Mouse (Mus musculus): ENCODE results near the gene Ubr7. TPM values are rescaled to one million over a fixed set of nuclear protein-coding genes. Genes with fewer than 3 reads are reported as not detected.

The Ubr7 gene
- polyA plus RNA-seq, 1 experiment from 2014 or later = 43.5 TPM

DNA sequence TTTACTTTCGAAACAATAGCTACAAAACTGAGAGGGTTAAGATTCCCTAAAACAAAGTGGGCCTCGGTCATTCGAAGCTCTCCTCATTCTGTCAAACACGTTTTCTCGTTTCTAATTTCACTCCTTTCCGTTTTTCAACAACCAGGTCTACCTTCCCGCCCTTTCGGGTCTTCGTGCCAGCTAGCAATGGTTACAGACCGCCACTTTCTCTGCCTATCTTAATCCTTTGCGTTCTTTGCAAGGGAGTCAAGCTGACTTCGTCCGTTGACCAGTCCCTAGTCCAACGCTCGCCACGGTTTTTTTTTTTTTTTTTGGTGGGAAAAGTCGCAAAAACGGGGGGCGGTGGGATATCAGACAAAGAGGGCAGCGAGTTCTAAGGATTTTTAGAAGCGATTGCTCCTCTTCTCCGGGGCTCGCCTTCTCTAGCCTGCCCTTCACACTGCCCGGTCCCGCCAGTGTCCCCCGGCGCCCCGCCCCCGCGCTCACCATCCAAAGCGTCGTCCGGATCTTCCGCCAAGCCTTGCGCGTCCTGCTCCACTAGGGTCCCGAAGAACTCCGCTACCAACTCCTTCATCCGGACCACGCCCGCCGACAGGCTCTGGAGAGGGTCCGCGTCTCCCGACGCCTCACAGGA, 595 bp upstream of the Ubr7 start:
- H3K27ac ChIP-seq (ENCODE audit: low read depth, low read length) = peak overlapping the region; percentile 77
- H3K27me3 ChIP-seq (ENCODE audit: control insufficient read depth, insufficient read depth, low read length) = no peaks in the 10 kb centered on the region
- peak overlapping the region; percentile 59 for H3K4me2 ChIP-seq (ENCODE audit: low read depth, low read length)
- H3K9ac ChIP-seq (replicated peaks; ENCODE audit: low read depth, low read length) = peak overlapping the region; percentile 46
- H3K36me3 ChIP-seq (ENCODE audit: control insufficient read depth, insufficient read depth, low read length) = no peaks in the 10 kb centered on the region
- H3K9me3 ChIP-seq (ENCODE audit: control insufficient read depth, low read length) = no peaks in the 10 kb centered on the region
- peaks cover 14% of the 10 kb centered on the region for H3K4me1 ChIP-seq (ENCODE audit: control insufficient read depth, insufficient read depth, low read length)
- H3K4me3 ChIP-seq (ENCODE audit: low read depth, low read length) = peak overlapping the region; percentile 86
- peak; percentile 85 for ATAC-seq (ENCODE audit: low read depth)
- 2% methylated on average over 46 of the region's 46 CpGs for WGBS

DNA sequence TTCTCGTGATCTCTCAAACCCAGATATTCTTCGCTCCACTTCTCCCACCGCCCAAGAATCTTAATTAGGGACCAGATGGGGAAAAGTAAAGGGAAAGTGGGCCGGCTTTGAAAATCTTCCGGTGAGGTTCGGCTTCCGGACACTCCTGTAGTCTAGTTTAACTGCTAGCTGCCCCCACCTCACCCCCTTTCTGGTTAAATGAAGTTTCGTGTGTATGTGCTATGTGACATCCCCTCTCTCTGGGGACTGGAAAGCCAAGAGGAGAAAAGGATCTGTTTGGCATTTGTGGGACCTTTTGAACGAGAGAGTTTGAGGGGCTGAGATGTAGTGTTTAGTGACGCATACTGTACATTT, 613 bp downstream of the Ubr7 start, which contains the start of gene Gm20604:
TSS of gene Gm20604 (minus strand) at position 270 of the 354 bp plus-strand sequence.
- H3K9me3 ChIP-seq (ENCODE audit: control insufficient read depth, low read length) = no peaks in the 10 kb centered on the region
- WGBS = under 1% methylated on average over 10 of the region's 10 CpGs
- H3K27ac ChIP-seq (ENCODE audit: low read depth, low read length) = peak within 1 kb of the TSS; percentile 81
- H3K4me3 ChIP-seq (ENCODE audit: low read depth, low read length) = peak within 1 kb of the TSS; percentile 86
- no peak for ATAC-seq (ENCODE audit: low read depth)
- H3K4me1 ChIP-seq (ENCODE audit: control insufficient read depth, insufficient read depth, low read length) = peaks cover 14% of the 10 kb centered on the region
- H3K27me3 ChIP-seq (ENCODE audit: control insufficient read depth, insufficient read depth, low read length) = no peaks in the 10 kb centered on the region
- peak within 1 kb of the TSS; percentile 74 for H3K9ac ChIP-seq (replicated peaks; ENCODE audit: low read depth, low read length)
- no peaks in the 10 kb centered on the region for H3K36me3 ChIP-seq (ENCODE audit: control insufficient read depth, insufficient read depth, low read length)
- H3K4me2 ChIP-seq (ENCODE audit: low read depth, low read length) = peak within 1 kb of the TSS; percentile 94

DNA sequence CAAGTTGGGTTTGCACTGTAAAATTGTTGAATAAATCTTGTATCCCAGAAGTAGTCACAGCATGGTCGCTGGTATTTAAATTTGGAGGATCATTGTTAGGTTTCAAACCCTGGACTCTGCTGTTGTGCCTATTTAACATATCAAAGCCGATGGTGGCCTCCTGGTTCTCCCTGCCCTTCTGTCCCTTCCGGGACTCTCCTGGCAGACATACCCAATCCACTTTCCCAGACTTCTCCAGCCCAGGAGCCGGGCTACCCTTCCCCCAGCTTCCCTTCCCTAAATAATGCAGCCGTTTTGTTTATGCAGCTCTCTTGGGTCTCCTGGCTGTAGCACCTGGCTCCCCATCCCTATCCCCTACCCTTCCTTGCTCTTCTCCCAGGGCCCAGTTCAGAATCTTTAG, 1.2 kb downstream of the Ubr7 start:
- Histone ChIP-seq H3K9ac (replicated peaks; ENCODE audit: low read depth, low read length) (peak overlapping the region; percentile 74; the same call in 1 of the 2 replicates), H3K4me2 (ENCODE audit: low read depth, low read length) (peak overlapping the region; percentile 94), H3K27me3 (ENCODE audit: control insufficient read depth, insufficient read depth, low read length) (no peaks in the 10 kb centered on the region), H3K4me3 (ENCODE audit: low read depth, low read length) (peak overlapping the region; percentile 86), H3K9me3 (ENCODE audit: control insufficient read depth, low read length) (no peaks in the 10 kb centered on the region), H3K36me3 (ENCODE audit: control insufficient read depth, insufficient read depth, low read length) (0 out of 2 replicates have a peak, but pooled peaks cover 3% of the 10 kb centered on the region), H3K4me1 (ENCODE audit: control insufficient read depth, insufficient read depth, low read length) (peaks cover 14% of the 10 kb centered on the region), H3K27ac (ENCODE audit: low read depth, low read length) (no peak overlapping the region)
- no peak for ATAC-seq (ENCODE audit: low read depth)
- WGBS = 2% methylated on average over 5 of the region's 5 CpGs

DNA sequence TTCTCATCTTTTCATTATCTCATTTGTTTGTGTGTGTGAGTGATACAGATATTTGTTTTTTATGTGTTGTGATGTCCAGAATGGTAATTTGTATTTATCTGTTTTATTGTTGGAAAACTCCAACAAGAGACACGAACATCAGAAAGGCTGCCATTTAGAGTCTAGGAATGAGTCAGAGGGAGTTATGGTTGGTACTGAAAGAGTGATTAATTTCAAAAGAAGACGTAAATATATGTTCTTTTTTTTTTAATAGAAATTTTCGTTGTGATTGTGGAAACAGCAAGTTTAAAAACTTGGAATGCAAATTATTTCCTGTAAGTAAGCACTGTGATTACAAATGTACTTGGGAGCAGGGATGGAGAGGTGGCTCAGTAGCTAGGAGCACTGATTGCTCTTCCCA, 3.9 kb downstream of the Ubr7 start:
- ATAC-seq (ENCODE audit: low read depth) = no peak
- no peak overlapping the region for H3K27ac ChIP-seq (ENCODE audit: low read depth, low read length)
- H3K27me3 ChIP-seq (ENCODE audit: control insufficient read depth, insufficient read depth, low read length) = no peaks in the 10 kb centered on the region
- H3K9ac ChIP-seq (replicated peaks; ENCODE audit: low read depth, low read length) = no peak overlapping the region
- H3K4me2 ChIP-seq (ENCODE audit: low read depth, low read length) = no peak overlapping the region
- WGBS = 92% methylated on average over 3 of the region's 3 CpGs
- H3K4me1 ChIP-seq (ENCODE audit: control insufficient read depth, insufficient read depth, low read length) = peaks cover 11% of the 10 kb centered on the region
- no peaks in the 10 kb centered on the region for H3K9me3 ChIP-seq (ENCODE audit: control insufficient read depth, low read length)
- H3K4me3 ChIP-seq (ENCODE audit: low read depth, low read length) = no peak overlapping the region
- H3K36me3 ChIP-seq (ENCODE audit: control insufficient read depth, insufficient read depth, low read length) = peaks cover 7% of the 10 kb centered on the region; the same call in 1 of the 2 replicates

DNA sequence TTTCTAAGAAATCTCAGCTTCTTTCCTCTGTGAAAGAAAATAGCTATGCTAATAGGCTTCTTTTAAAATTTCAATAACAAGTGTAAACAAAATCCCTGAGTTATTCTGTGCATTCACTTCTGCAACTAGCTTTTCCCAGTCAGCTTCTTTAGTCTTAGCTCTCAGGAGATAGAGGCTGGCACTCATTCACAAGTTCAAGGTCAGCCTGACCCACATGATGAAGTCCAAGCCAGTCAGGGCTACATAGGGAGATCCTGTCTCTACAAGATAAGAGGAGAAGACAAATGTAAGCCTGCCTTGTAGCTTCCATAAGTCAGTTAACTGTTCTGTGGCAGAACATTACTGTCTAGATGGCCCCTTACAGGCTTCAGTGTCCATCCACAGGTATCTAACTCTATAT, 5.9 kb downstream of the Ubr7 start:
- ATAC-seq (ENCODE audit: low read depth) = no peak
- H3K36me3 ChIP-seq (ENCODE audit: control insufficient read depth, insufficient read depth, low read length) = peaks cover 21% of the 10 kb centered on the region
- H3K27ac ChIP-seq (ENCODE audit: low read depth, low read length) = no peak overlapping the region
- no peaks in the 10 kb centered on the region for H3K9me3 ChIP-seq (ENCODE audit: control insufficient read depth, low read length)
- peaks cover 5% of the 10 kb centered on the region for H3K4me1 ChIP-seq (ENCODE audit: control insufficient read depth, insufficient read depth, low read length)
- no peak overlapping the region for H3K4me2 ChIP-seq (ENCODE audit: low read depth, low read length)
- H3K27me3 ChIP-seq (ENCODE audit: control insufficient read depth, insufficient read depth, low read length) = no peaks in the 10 kb centered on the region
- H3K4me3 ChIP-seq (ENCODE audit: low read depth, low read length) = no peak overlapping the region
- no peak overlapping the region for H3K9ac ChIP-seq (replicated peaks; ENCODE audit: low read depth, low read length)

DNA sequence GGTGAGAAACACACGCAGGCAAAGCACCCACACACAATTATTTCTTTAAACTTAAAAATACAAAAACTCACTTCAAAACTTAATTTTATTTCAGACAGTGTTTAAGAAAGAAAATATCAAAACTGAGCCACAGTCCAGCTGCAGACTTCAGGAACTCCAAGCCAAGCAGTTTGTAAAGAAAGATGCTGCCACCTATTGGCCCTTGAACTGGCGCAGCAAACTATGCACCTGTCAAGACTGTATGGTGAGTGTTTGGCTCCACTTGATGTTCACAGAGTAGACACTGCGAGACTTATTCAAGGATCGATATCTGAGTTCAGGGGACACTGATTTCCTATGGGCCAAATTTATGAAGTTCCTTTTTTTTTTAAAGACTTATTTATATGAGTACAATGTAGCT, 11.2 kb downstream of the Ubr7 start:
- Histone ChIP-seq H3K36me3 (ENCODE audit: control insufficient read depth, insufficient read depth, low read length) (peaks cover 50% of the 10 kb centered on the region), H3K4me2 (ENCODE audit: low read depth, low read length) (no peak overlapping the region), H3K27ac (ENCODE audit: low read depth, low read length) (no peak overlapping the region), H3K4me1 (ENCODE audit: control insufficient read depth, insufficient read depth, low read length) (no peaks in the 10 kb centered on the region), H3K4me3 (ENCODE audit: low read depth, low read length) (no peak overlapping the region), H3K27me3 (ENCODE audit: control insufficient read depth, insufficient read depth, low read length) (no peaks in the 10 kb centered on the region), H3K9ac (replicated peaks; ENCODE audit: low read depth, low read length) (no peak overlapping the region), H3K9me3 (ENCODE audit: control insufficient read depth, low read length) (no peaks in the 10 kb centered on the region)
- 92% methylated on average over 4 of the region's 4 CpGs for WGBS
- no peak for ATAC-seq (ENCODE audit: low read depth)

DNA sequence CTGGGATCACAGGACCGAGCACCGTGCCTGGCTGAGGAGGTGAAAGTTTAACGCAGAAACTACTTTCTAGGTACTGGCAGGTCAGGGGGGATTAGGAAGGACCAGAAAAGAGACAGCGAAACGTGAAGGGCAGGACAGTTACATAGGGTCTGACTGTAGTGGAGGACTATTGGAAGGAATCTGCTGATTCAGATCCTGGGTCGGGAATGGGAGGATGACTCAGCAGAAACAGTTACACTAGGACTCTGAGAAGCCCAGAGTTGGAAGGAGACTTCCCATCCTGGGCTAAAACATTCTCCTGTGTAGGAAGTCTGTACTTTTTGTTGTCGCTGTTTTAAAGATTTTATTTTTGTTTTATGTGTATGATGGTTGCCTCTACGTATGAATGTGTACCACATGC, 13.8 kb downstream of the Ubr7 start:
- Histone ChIP-seq H3K9ac (replicated peaks; ENCODE audit: low read depth, low read length) (no peak overlapping the region), H3K4me2 (ENCODE audit: low read depth, low read length) (no peak overlapping the region), H3K27ac (ENCODE audit: low read depth, low read length) (no peak overlapping the region), H3K27me3 (ENCODE audit: control insufficient read depth, insufficient read depth, low read length) (no peaks in the 10 kb centered on the region), H3K9me3 (ENCODE audit: control insufficient read depth, low read length) (no peaks in the 10 kb centered on the region), H3K36me3 (ENCODE audit: control insufficient read depth, insufficient read depth, low read length) (peaks cover 58% of the 10 kb centered on the region), H3K4me1 (ENCODE audit: control insufficient read depth, insufficient read depth, low read length) (no peaks in the 10 kb centered on the region), H3K4me3 (ENCODE audit: low read depth, low read length) (no peak overlapping the region)
- 98% methylated on average over 8 of the region's 8 CpGs for whole genome bisulfite sequencing
- no peak for ATAC-seq (ENCODE audit: low read depth)

DNA sequence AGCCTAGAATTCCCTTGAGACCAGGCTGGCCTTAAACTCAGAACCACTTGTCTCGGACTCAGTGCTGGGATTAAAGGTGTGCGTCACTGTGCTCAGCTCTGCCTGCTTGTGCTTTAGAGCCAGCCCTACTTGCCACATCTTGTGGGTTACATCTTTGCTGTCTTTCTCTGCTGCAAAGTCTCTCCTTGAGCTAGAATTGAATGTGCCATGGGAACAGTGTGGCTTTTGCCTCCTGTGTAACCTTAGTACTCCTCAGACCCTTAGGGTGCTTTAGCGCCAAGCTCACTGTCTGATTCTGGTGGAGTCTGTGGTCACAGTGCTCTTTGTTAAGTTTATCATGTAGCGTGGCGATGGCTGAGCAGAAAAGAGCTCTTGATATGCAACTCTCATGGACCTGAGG, 14.9 kb downstream of the Ubr7 start:
- Histone ChIP-seq H3K4me3 (ENCODE audit: low read depth, low read length) (no peak overlapping the region), H3K36me3 (ENCODE audit: control insufficient read depth, insufficient read depth, low read length) (peaks cover 59% of the 10 kb centered on the region), H3K9ac (replicated peaks; ENCODE audit: low read depth, low read length) (no peak overlapping the region), H3K4me1 (ENCODE audit: control insufficient read depth, insufficient read depth, low read length) (no peaks in the 10 kb centered on the region), H3K9me3 (ENCODE audit: control insufficient read depth, low read length) (no peaks in the 10 kb centered on the region), H3K4me2 (ENCODE audit: low read depth, low read length) (no peak overlapping the region), H3K27me3 (ENCODE audit: control insufficient read depth, insufficient read depth, low read length) (no peaks in the 10 kb centered on the region), H3K27ac (ENCODE audit: low read depth, low read length) (no peak overlapping the region)
- ATAC-seq (ENCODE audit: low read depth) = no peak
- 90% methylated on average over 5 of the region's 5 CpGs for WGBS

DNA sequence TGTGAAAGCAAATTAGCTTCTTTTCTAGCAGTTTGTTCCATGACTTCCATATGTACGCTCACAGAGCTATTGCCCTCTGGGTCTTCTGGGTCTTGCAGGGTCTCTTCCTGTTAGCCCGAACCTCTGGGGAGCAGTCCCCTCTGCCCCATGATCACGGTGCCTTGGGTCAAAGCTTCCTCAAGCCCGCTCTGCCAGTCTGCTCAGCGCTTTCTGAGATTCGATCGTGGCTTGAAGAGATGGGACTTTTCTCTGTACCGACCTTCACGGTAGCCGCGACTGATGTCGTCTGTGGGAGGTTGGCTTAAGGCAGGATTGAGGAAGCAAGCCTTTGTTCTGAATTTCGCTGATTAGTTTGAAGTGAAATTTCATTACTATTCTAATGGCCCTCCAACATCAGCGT, 18.3 kb downstream of the Ubr7 start:
- Histone ChIP-seq H3K27me3 (ENCODE audit: control insufficient read depth, insufficient read depth, low read length) (no peaks in the 10 kb centered on the region), H3K4me1 (ENCODE audit: control insufficient read depth, insufficient read depth, low read length) (no peaks in the 10 kb centered on the region), H3K4me2 (ENCODE audit: low read depth, low read length) (no peak overlapping the region), H3K4me3 (ENCODE audit: low read depth, low read length) (no peak overlapping the region), H3K36me3 (ENCODE audit: control insufficient read depth, insufficient read depth, low read length) (peaks cover 42% of the 10 kb centered on the region), H3K9me3 (ENCODE audit: control insufficient read depth, low read length) (no peaks in the 10 kb centered on the region), H3K27ac (ENCODE audit: low read depth, low read length) (no peak overlapping the region), H3K9ac (replicated peaks; ENCODE audit: low read depth, low read length) (no peak overlapping the region)
- 93% methylated on average over 14 of the region's 14 CpGs for WGBS
- no peak for ATAC-seq (ENCODE audit: low read depth)
